Mouse (Mus musculus) intestine, embryonic 15.5 days (tissue): ENCODE data around the gene Cdkn3. TPM values are rescaled to one million over a fixed set of nuclear protein-coding genes. Genes with fewer than 3 reads are reported as not detected.
A peak's percentile ranks its signal among the peaks of the same experiment; 100 is the strongest.

Experiments
- ATAC-seq: fragments of 200-750 bp; cut with Nextera tagmentation; 2 replicates; pipeline ENCODE4 v1.8.0; 2017; ENCODE audit warnings: moderate TSS enrichment, moderate library complexity
- H3K27ac ChIP-seq: fragments of 300-500 bp; sonication (generic); 2 replicates; pipeline ENCODE4 v1.5.1; 2015; ENCODE audit warnings: mild to moderate bottlenecking, inconsistent platforms
- H3K27me3 ChIP-seq: fragments of 300-500 bp; sonication (generic); replicated peaks from 2 replicates; pipeline ENCODE4 v1.6.1; 2015; ENCODE audit warnings: inconsistent platforms
- H3K36me3 ChIP-seq: fragments of 300-500 bp; sonication (generic); 2 replicates; pipeline ENCODE4 v1.6.1; 2015; ENCODE audit warnings: inconsistent platforms
- H3K4me1 ChIP-seq: fragments of 300-500 bp; sonication (generic); replicated peaks from 2 replicates; pipeline ENCODE4 v1.6.1; 2015; ENCODE audit warnings: inconsistent platforms
- H3K4me2 ChIP-seq: fragments of 300-500 bp; sonication (generic); replicated peaks from 2 replicates; pipeline ENCODE4 v1.6.1; 2015; ENCODE audit warnings: mild to moderate bottlenecking, inconsistent platforms
- H3K4me3 ChIP-seq: fragments of 300-500 bp; sonication (generic); replicated peaks from 2 replicates; pipeline ENCODE4 v1.5.1; 2015; ENCODE audit warnings: inconsistent platforms
- H3K9ac ChIP-seq: fragments of 300-500 bp; sonication (generic); 2 replicates; pipeline ENCODE4 v1.6.1; 2015; ENCODE audit warnings: inconsistent platforms
- H3K9me3 ChIP-seq: fragments of 300-500 bp; sonication (generic); 2 replicates; pipeline ENCODE4 v1.6.1; 2016; ENCODE audit warnings: inconsistent platforms
- WGBS: fragments of 180-500 bp; shearing (Covaris S2); methylation state at CpG from one replicate; pipeline ENCODE4 v1.1.7; 2015; 5-methylcytosine and 5-hydroxymethylcytosine counted together
- polyA plus RNA-seq: library from polyadenylated mRNA; unstranded; fragments of >200 nt; fragmentation: Nextera tagmentation; extraction: Ambion mirVana; gene quantifications from 2 replicates; pipeline ENCODE4 v1.2.1, GENCODE M21; 2015

Gene Cdkn3
- polyA plus RNA-seq, 1 experiment from 2014 or later, result 59.3 TPM

- no peak overlapping the region for H3K4me3 ChIP-seq
- no peak for ATAC-seq
- no peak overlapping the region for H3K27ac ChIP-seq
- H3K27me3 ChIP-seq, result no peaks in the 10 kb centered on the region
- H3K9ac ChIP-seq, result no peak overlapping the region
- H3K9me3 ChIP-seq, result no peaks in the 10 kb centered on the region
- H3K4me1 ChIP-seq, result no peaks in the 10 kb centered on the region
- WGBS, result 91% methylated on average over 8 of the region's 8 CpGs
- H3K4me2 ChIP-seq, result no peak overlapping the region
- H3K36me3 ChIP-seq, result no peaks in the 10 kb centered on the region
These were observed 4.5 kb upstream of the Cdkn3 start for GRCm38 (mm10) chr14:46755851-46756250.

- 69% methylated on average over 9 of the region's 9 CpGs for WGBS
- Histone ChIP-seq H3K27me3 (no peaks in the 10 kb centered on the region), H3K4me3 (no peak overlapping the region), H3K27ac (no peak overlapping the region), H3K9me3 (no peaks in the 10 kb centered on the region), H3K9ac (no peak overlapping the region), H3K36me3 (no peaks in the 10 kb centered on the region), H3K4me1 (0 out of 2 replicates have a peak, but pooled peaks cover 9% of the 10 kb centered on the region), H3K4me2 (no peak overlapping the region)
- no peak for ATAC-seq
These were observed 2.6 kb upstream of the Cdkn3 start for GRCm38 (mm10) chr14:46757736-46758135.

DNA sequence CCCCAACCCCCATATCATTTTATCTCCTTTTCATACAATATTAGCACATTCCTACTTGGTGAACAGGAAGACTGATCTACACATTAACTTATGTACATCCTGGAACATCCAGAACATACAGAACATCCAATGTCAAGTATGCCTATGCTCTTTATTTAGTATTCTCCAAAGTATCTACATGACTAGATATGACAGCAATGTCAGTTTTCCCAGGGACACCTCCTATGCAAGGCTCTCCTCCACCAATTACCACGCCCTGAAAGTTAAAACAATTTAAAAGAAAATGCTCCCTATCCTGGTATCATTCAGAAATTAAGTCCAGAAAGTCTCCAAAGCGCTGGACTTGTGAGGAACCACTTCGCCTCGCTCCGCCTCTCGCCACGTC is 379 bp upstream of the Cdkn3 start:
- no peak overlapping the region for H3K27ac ChIP-seq
- WGBS, result 2% methylated on average over 7 of the region's 7 CpGs
- no peak for ATAC-seq
- H3K36me3 ChIP-seq, result peaks cover 6% of the 10 kb centered on the region; the same call in 1 of the 2 replicates
- H3K4me3 ChIP-seq, result peak overlapping the region; percentile 76
- no peaks in the 10 kb centered on the region for H3K9me3 ChIP-seq
- no peak overlapping the region for H3K9ac ChIP-seq
- H3K4me1 ChIP-seq, result 0 out of 2 replicates have a peak, but pooled peaks cover 9% of the 10 kb centered on the region
- no peaks in the 10 kb centered on the region for H3K27me3 ChIP-seq
- H3K4me2 ChIP-seq, result peak overlapping the region; percentile 89

DNA sequence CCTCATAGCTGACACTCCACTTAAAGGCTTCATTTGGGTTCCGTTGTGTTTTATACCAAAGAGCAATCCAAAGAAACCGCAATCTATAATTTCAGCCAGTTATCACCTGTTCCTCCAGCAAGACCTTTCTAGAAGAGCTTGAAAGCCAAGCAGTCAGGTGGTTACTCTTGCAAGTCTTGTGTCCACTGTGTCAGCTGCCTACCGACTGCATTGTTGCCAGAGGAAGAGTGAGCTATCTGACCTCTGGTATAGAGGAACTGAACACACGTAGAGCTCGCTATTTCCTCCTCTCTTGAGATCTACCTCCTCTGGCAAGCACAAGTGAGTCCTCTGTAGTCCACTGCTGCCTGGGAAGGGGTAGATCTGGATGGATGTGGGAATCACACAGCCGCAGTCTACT is 845 bp downstream of the Cdkn3 start:
- Histone ChIP-seq H3K27ac (no peak overlapping the region), H3K9me3 (no peaks in the 10 kb centered on the region)
- WGBS, result 41% methylated on average over 6 of the region's 6 CpGs

DNA sequence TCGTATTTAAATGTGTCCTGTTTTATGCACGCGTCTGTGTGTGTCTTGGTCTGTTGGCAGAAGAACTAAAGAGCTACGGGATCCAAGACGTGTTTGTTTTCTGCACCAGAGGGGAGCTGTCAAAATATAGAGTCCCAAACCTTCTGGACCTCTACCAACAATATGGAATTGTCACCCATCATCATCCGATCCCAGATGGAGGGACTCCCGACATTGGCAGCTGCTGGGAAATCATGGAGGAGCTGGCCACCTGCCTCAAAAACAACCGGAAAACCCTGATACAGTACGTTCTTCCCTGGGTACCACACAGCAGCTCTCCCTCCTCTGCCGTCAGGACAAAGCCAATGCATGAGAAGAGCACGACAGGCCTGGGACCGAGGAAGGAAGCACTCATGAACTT is 6.8 kb downstream of the Cdkn3 start:
- Histone ChIP-seq H3K4me1 (no peaks in the 10 kb centered on the region), H3K27me3 (no peaks in the 10 kb centered on the region), H3K36me3 (peaks cover 21% of the 10 kb centered on the region), H3K4me2 (no peak overlapping the region), H3K9ac (no peak overlapping the region), H3K4me3 (no peak overlapping the region), H3K27ac (no peak overlapping the region), H3K9me3 (no peaks in the 10 kb centered on the region)
- 84% methylated on average over 12 of the region's 12 CpGs for WGBS
- no peak for ATAC-seq

More for the DNA sequence above, 845 bp downstream of the Cdkn3 start:
- no peak for ATAC-seq
- H3K4me1 ChIP-seq, result 0 out of 2 replicates have a peak, but pooled peaks cover 9% of the 10 kb centered on the region
- no peaks in the 10 kb centered on the region for H3K27me3 ChIP-seq
- H3K36me3 ChIP-seq, result peaks cover 6% of the 10 kb centered on the region; the same call in 1 of the 2 replicates
- peak overlapping the region; percentile 76 for H3K4me3 ChIP-seq
- H3K4me2 ChIP-seq, result peak overlapping the region; percentile 89
- H3K9ac ChIP-seq, result peak overlapping the region; percentile 69

DNA sequence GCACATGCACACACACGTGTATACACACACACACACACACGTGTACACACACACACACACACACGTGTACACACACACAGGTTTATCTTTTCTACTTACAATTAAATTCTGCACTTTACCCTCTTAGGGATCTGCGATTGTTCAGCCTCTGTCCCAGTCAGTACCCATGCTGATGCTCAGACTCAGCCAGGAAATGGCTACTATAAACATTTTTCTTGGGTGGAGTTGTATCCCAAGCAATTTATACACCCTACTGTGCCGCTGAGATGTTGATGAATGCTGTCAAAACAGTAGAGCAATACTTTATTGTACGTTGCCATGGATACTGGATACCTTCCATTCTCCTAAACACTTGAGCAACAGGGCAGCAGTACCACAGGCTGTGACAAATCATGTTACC is 9.7 kb downstream of the Cdkn3 start:
- Histone ChIP-seq H3K9ac (no peak overlapping the region), H3K9me3 (no peaks in the 10 kb centered on the region), H3K36me3 (peaks cover 27% of the 10 kb centered on the region), H3K27ac (no peak overlapping the region), H3K27me3 (no peaks in the 10 kb centered on the region), H3K4me1 (no peaks in the 10 kb centered on the region), H3K4me2 (no peak overlapping the region), H3K4me3 (no peak overlapping the region)
- 73% methylated on average over 6 of the region's 6 CpGs for WGBS
- ATAC-seq, result no peak; the same call in 1 of the 2 replicates

GRCm38 (mm10) chr14:46778756-46779155 is 18.4 kb downstream of the Cdkn3 start:
- ATAC-seq, result no peak
- Histone ChIP-seq H3K4me2 (no peak overlapping the region), H3K9me3 (no peaks in the 10 kb centered on the region), H3K27ac (no peak overlapping the region), H3K4me3 (no peak overlapping the region), H3K4me1 (no peaks in the 10 kb centered on the region), H3K27me3 (no peaks in the 10 kb centered on the region), H3K9ac (no peak overlapping the region), H3K36me3 (peaks cover 45% of the 10 kb centered on the region)
- WGBS, result 97% methylated on average over 9 of the region's 9 CpGs

GRCm38 (mm10) chr14:46779217-46779616 is 18.9 kb downstream of the Cdkn3 start:
- no peak overlapping the region for H3K4me2 ChIP-seq
- H3K36me3 ChIP-seq, result peaks cover 45% of the 10 kb centered on the region
- H3K4me3 ChIP-seq, result no peak overlapping the region
- H3K27me3 ChIP-seq, result no peaks in the 10 kb centered on the region
- ATAC-seq, result no peak
- 93% methylated on average over 7 of the region's 7 CpGs for WGBS
- H3K9ac ChIP-seq, result no peak overlapping the region
- H3K9me3 ChIP-seq, result no peaks in the 10 kb centered on the region
- no peaks in the 10 kb centered on the region for H3K4me1 ChIP-seq
- no peak overlapping the region for H3K27ac ChIP-seq

DNA sequence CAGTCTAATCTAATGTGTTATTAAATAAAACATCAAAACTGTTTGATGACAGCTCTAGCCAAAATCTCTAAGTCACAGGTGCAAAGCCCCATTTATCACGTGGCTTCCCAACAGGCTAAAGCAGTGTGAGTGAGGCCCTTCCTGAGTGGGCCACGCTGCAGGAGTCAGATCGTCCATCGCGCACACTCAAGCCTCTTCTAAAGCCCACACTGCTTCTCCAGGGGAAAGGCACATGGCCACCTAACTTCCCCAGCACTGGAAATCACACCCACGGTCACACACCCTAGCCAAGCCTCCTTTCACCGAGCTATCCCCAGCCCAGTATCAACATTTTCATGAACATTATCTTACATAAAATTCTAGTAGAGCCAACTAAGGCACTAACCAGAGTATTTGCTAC is 20.7 kb downstream of the Cdkn3 start:
- peaks cover 39% of the 10 kb centered on the region for H3K36me3 ChIP-seq
- no peak overlapping the region for H3K4me2 ChIP-seq
- no peak overlapping the region for H3K9ac ChIP-seq
- no peaks in the 10 kb centered on the region; the same call in 1 of the 2 replicates for H3K4me1 ChIP-seq
- H3K27ac ChIP-seq, result no peak overlapping the region
- 90% methylated on average over 7 of the region's 7 CpGs for WGBS
- no peak overlapping the region for H3K4me3 ChIP-seq
- no peaks in the 10 kb centered on the region for H3K9me3 ChIP-seq
- no peaks in the 10 kb centered on the region for H3K27me3 ChIP-seq
- ATAC-seq, result no peak

DNA sequence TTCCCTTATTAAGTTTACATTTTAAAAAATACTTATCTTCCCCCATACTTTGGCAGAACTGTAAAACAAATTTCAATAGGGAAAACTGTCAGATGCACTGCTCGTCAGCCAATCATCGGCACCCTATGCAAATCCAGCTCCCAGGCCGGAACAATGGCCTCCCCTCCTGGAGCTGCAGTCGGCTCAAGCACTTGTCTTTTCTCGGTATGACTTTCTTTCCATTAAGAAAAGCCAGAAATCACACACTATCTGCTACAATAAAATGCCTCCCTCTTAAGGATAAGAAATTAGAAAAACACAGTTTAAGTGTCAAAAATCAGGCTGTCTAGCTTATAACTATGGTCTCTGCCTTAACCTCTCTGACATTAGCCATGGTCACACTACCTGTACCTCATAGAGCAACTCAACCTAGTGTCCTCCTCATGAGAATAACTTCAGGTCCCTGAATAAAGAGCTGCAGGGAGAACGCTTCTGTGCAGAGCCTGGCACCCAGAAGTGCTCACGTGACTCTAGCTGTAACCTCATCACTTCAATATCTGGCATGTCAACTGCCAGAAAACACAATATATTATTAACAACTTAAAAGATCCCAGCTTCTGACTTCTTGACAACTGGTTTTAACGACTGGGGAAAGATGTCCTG is 22.0 kb downstream of the Cdkn3 start:
- Histone ChIP-seq H3K9me3 (no peaks in the 10 kb centered on the region), H3K4me2 (no peak overlapping the region), H3K4me3 (no peak overlapping the region), H3K9ac (no peak overlapping the region), H3K4me1 (peaks cover 5% of the 10 kb centered on the region), H3K27ac (no peak overlapping the region), H3K36me3 (peaks cover 33% of the 10 kb centered on the region), H3K27me3 (no peaks in the 10 kb centered on the region)
- no peak for ATAC-seq
- 87% methylated on average over 8 of the region's 8 CpGs for WGBS

- 89% methylated on average over 10 of the region's 10 CpGs for WGBS
- H3K4me1 ChIP-seq, result peaks cover 5% of the 10 kb centered on the region
- H3K4me3 ChIP-seq, result no peak overlapping the region
- H3K27me3 ChIP-seq, result no peaks in the 10 kb centered on the region
- ATAC-seq, result no peak
- H3K9me3 ChIP-seq, result no peaks in the 10 kb centered on the region
- H3K27ac ChIP-seq, result no peak overlapping the region
- no peak overlapping the region for H3K9ac ChIP-seq
- peaks cover 25% of the 10 kb centered on the region for H3K36me3 ChIP-seq
- no peak overlapping the region for H3K4me2 ChIP-seq
These were observed 23.1 kb downstream of the Cdkn3 start for GRCm38 (mm10) chr14:46783327-46783926.

DNA sequence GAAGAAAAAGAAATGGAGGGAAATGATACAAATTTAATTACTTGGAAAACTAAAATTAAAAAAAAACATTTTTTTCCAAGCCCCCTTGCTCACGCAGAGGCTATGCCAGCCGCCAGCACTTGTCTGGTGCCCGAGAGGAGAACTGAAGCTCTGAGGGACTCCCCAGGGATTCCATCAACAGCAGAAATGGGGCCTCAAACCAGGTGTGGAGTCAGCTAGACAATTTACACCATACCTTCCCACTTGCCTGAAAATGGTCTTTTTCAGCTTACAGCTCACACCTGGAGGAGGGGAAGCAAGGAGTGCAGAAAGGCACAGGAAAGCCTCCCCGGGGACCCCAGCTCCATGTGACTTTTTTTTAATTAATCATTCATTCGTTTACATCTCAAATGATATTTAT is 24.9 kb downstream of the Cdkn3 start:
- no peaks in the 10 kb centered on the region for H3K27me3 ChIP-seq
- H3K36me3 ChIP-seq, result peaks cover 9% of the 10 kb centered on the region; the same call in 1 of the 2 replicates
- no peak overlapping the region for H3K27ac ChIP-seq
- no peak overlapping the region for H3K4me2 ChIP-seq
- no peaks in the 10 kb centered on the region for H3K9me3 ChIP-seq
- peaks cover 12% of the 10 kb centered on the region for H3K4me1 ChIP-seq
- H3K9ac ChIP-seq, result no peak overlapping the region
- 91% methylated on average over 5 of the region's 5 CpGs for WGBS
- ATAC-seq, result no peak
- no peak overlapping the region for H3K4me3 ChIP-seq

DNA sequence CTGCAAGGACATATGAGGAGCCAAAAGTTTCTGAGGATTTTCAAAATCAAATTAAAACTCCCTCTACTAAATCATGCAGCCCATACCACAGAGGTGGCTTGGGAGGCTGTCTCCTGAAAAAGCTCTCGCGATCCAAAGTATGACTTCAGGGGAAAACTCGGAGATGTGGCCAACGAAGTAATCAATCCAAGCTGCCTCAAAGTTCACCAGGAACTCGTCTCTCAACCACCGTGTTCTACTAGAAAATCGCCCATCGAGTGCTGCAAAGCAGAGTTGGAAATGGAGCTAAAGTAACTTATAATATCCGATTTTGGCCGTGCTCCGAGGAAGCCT is 27.1 kb downstream of the Cdkn3 start:
- H3K4me1 ChIP-seq, result peaks cover 12% of the 10 kb centered on the region
- no peak; the same call in 1 of the 2 replicates for ATAC-seq
- 0 out of 2 replicates have a peak, but pooled peaks cover 2% of the 10 kb centered on the region for H3K36me3 ChIP-seq
- H3K4me3 ChIP-seq, result peak overlapping the region; percentile 98
- peak overlapping the region; percentile 65 for H3K4me2 ChIP-seq
- H3K27ac ChIP-seq, result peak overlapping the region; percentile 98
- H3K27me3 ChIP-seq, result no peaks in the 10 kb centered on the region
- H3K9me3 ChIP-seq, result no peaks in the 10 kb centered on the region
- peak overlapping the region; percentile 98 for H3K9ac ChIP-seq
- WGBS, result under 1% methylated on average over 11 of the region's 11 CpGs
